Mouse (Mus musculus) effector memory CD4-positive, alpha-beta T cell, adult 5 months (primary cell): ENCODE results near the gene Mgmt. TPM values are rescaled to one million over a fixed set of nuclear protein-coding genes. Genes with fewer than 3 reads are reported as not detected.

ENCODE experiments used
- polyA plus RNA-seq: library from polyadenylated mRNA; unstranded; fragments of 100-300 nt; shearing (Covaris generic); gene quantifications from one replicate; pipeline ENCODE4 v1.2.1, GENCODE M21; 2017

Gene Mgmt
- polyA plus RNA-seq = 0.89 TPM

DNA sequence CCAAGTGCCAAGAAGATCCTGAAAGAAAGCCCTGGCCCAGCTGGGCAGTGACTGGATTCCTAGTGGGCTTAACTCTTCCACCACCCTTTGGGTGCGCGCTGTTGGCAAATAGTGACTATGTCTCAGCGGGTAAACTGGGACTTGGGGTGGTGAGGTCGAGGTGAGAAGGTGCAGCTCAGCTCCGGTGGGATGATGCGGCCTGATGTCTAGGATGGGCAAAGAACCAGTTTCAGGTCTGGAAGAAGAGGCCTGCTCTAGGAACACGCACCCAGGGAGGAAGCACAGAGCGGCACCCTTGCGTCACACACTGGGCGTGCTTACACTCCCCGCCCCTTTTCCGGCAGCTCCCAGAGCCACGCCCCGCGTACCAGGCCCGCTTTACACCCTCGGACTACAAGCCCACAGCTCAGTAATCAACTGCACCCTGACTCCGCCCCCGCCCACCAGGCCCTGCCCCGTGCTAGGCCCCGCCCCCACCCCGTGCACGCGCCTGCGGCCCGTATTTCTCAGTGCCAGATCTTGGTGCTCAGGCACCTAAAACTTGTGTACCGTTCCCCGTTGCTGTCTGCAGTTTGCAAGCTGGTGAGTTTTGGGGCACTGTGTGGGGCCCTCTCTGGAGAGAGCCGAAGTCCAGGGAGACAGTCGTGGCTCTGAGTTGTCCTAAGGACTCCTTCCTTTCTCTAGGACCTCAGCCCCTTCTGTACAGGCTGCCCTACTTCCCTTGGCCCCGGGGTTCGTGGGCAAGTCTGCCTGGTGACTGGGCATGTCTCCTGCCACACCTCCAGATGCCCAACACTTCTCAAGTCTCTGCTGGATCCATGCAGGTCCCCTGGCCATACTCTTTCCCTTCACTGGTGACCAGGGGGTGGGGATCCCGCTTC, at the start of gene Mgmt:
Mgmt (plus strand) TSS at position 509 of the 881 bp plus-strand sequence.

